Mouse (Mus musculus) kidney, postnatal 0 days (tissue): ENCODE measurements around the gene Gpr35. TPM values are rescaled to one million over a fixed set of nuclear protein-coding genes. Genes with fewer than 3 reads are reported as not detected.

Experiments
- ATAC-seq: fragments of 200-750 bp; cut with Nextera tagmentation; replicated peaks from 2 replicates; pipeline ENCODE4 v1.8.0; 2017; ENCODE audit warnings: low read depth, moderate number of reproducible peaks, moderate TSS enrichment, moderate library complexity; ENCODE audit not compliant: low FRiP score
- DNase-seq: peaks from one replicate; pipeline ENCODE4 v3.0.0-alpha.2; 2016; ENCODE audit warnings: low spot score
- H3K27ac ChIP-seq: fragments of 300-500 bp; sonication (generic); 2 replicates; pipeline ENCODE4 v1.5.1; 2014; ENCODE audit warnings: mild to moderate bottlenecking
- H3K27me3 ChIP-seq: fragments of 300-500 bp; sonication (generic); 2 replicates; pipeline ENCODE4 v1.6.1; 2014; ENCODE audit warnings: low read length, mixed read lengths; ENCODE audit not compliant: insufficient read depth
- H3K36me3 ChIP-seq: fragments of 300-500 bp; sonication (generic); 2 replicates; pipeline ENCODE4 v1.6.1; 2014; ENCODE audit warnings: low read length, mixed read lengths; ENCODE audit not compliant: insufficient read depth
- H3K4me1 ChIP-seq: fragments of 300-500 bp; sonication (generic); replicated peaks from 2 replicates; pipeline ENCODE4 v1.6.1; 2014; ENCODE audit warnings: antibody characterized with exemption, low read length, mixed read lengths; ENCODE audit not compliant: insufficient read depth
- H3K4me2 ChIP-seq: fragments of 300-500 bp; sonication (generic); 2 replicates; pipeline ENCODE4 v1.6.1; 2014; ENCODE audit warnings: mild to moderate bottlenecking, low read length, moderate library complexity, mixed read lengths
- H3K4me3 ChIP-seq: fragments of 300-500 bp; sonication (generic); replicated peaks from 2 replicates; pipeline ENCODE4 v1.5.1; 2014; ENCODE audit warnings: low read depth, low read length
- H3K9ac ChIP-seq: fragments of 300-500 bp; sonication (generic); 2 replicates; pipeline ENCODE4 v1.6.1; 2014; ENCODE audit warnings: low read depth, low read length
- H3K9me3 ChIP-seq: fragments of 300-500 bp; sonication (generic); replicated peaks from 2 replicates; pipeline ENCODE4 v1.6.1; 2016; ENCODE audit warnings: low read length, inconsistent platforms, mixed read lengths
- CTCF ChIP-seq: IDR thresholded peaks from 2 replicates; pipeline ENCODE4 v1.5.1; 2016; ENCODE audit warnings: antibody characterized with exemption, low read depth, mild to moderate bottlenecking, moderate library complexity
- whole genome bisulfite sequencing: fragments of 180-500 bp; shearing (Covaris S2); extraction: QIAGEN DNeasy Blood & Tissue Kit; methylation state at CpG from one replicate; pipeline ENCODE4 v1.1.7; 2014; 5-methylcytosine and 5-hydroxymethylcytosine counted together
- polyA plus RNA-seq: library from polyadenylated mRNA; unstranded; fragments of >200 nt; fragmentation: Nextera tagmentation; extraction: Ambion mirVana; gene quantifications from 2 replicates; pipeline ENCODE4 v1.2.1, GENCODE M21; 2015

Gpr35 gene
- polyA plus RNA-seq, 1 experiment from 2014 or later, result 0.42 TPM

DNA sequence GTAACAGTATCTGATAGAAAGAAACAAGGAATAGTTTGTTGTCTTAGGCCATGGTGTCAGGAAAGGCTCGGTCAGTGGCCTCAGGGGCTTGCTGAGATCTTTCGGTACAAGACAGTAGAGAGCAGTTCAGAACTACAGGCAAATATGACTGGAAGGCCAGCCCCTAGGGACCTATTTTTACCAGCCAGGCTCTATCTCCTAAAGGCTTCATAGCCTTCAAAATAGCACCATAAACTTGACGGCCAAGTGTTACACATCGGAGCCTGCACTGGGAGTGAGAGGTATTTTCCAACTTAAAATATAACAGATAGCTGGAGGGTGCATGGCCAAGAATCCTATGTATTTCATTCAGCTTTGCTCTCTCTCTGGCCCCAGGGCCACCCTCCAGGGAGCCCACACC, 29.2 kb upstream of the Gpr35 start:
- no peaks in the 10 kb centered on the region for H3K27me3 ChIP-seq
- DNase-seq (no peak), ATAC-seq (no peak)
- no peak overlapping the region for H3K9ac ChIP-seq
- no peaks in the 10 kb centered on the region for H3K4me1 ChIP-seq
- peaks cover 41% of the 10 kb centered on the region for H3K36me3 ChIP-seq
- no peak overlapping the region for H3K4me2 ChIP-seq
- no peak for TF ChIP-seq CTCF
- no peak overlapping the region for H3K27ac ChIP-seq
- no peak overlapping the region for H3K4me3 ChIP-seq
- H3K9me3 ChIP-seq, result no peaks in the 10 kb centered on the region
- WGBS, result 81% methylated on average over 4 of the region's 4 CpGs

DNA sequence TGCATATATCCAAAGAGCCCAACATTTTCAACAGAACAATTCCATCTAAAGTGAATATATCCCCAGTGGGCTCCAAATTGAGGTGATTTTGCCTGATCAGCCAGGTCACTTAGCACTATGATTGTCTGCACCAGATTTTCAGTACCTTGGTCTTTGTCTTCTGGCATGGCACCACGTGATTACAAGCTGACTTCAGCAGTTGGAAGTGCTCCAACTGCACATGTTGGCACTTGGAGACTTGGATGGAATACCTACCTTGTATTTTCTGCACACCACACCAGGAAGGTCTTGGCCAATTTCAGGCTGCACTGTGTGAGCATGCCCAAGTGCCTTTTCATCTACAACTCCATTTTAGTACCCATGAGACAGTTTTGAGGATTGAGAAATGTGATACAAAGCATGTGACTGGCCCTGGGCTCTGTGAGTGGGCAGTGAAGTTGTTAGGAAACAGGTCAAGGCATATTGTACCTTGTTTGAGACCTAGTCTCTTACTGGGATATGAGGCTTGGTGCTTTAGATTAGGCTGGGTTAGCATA, 20.4 kb upstream of the Gpr35 start:
- Histone ChIP-seq H3K36me3 (no peaks in the 10 kb centered on the region), H3K4me2 (no peak overlapping the region), H3K4me3 (no peak overlapping the region), H3K9me3 (no peaks in the 10 kb centered on the region), H3K9ac (no peak overlapping the region), H3K27me3 (no peaks in the 10 kb centered on the region), H3K4me1 (peaks cover 2% of the 10 kb centered on the region; the same call in 1 of the 2 replicates), H3K27ac (no peak overlapping the region)
- TF ChIP-seq CTCF, result no peak
- DNase-seq, result no peak
- WGBS, result 29% methylated on average over 1 of the region's 1 CpGs
- no peak for ATAC-seq

DNA sequence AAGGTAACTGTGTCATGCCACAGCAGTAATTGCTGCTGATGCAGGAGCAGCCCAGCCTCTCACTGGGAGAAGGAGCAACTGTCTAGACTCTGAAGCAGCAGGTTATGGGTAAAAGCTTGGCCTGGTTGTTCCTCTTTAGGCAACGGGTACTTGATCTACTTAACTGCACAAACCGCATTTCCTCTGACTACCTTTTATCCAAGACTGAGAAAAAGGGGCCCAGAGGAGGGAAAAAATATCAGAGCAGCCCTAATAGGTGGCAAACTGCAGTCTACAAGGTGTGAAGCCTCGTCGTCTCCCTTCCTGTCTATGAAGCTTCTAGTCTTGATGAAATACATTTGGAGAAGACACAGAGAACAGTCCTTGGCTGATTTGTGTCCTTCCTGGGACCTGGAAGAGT, 17.1 kb upstream of the Gpr35 start:
- H3K27me3 ChIP-seq, result no peaks in the 10 kb centered on the region
- peak overlapping the region; percentile 92 for H3K4me2 ChIP-seq
- 82% methylated on average over 4 of the region's 4 CpGs for WGBS
- H3K27ac ChIP-seq, result peak overlapping the region; percentile 95
- DNase-seq, result no peak
- H3K4me1 ChIP-seq, result peaks cover 4% of the 10 kb centered on the region; the same call in 1 of the 2 replicates
- H3K9ac ChIP-seq, result peak overlapping the region; percentile 40; the same call in 1 of the 2 replicates
- H3K4me3 ChIP-seq, result peak overlapping the region; percentile 60
- no peak for TF ChIP-seq CTCF
- no peaks in the 10 kb centered on the region for H3K9me3 ChIP-seq
- 0 out of 2 replicates have a peak, but pooled peaks cover under 1% of the 10 kb centered on the region for H3K36me3 ChIP-seq
- ATAC-seq, result no peak

DNA sequence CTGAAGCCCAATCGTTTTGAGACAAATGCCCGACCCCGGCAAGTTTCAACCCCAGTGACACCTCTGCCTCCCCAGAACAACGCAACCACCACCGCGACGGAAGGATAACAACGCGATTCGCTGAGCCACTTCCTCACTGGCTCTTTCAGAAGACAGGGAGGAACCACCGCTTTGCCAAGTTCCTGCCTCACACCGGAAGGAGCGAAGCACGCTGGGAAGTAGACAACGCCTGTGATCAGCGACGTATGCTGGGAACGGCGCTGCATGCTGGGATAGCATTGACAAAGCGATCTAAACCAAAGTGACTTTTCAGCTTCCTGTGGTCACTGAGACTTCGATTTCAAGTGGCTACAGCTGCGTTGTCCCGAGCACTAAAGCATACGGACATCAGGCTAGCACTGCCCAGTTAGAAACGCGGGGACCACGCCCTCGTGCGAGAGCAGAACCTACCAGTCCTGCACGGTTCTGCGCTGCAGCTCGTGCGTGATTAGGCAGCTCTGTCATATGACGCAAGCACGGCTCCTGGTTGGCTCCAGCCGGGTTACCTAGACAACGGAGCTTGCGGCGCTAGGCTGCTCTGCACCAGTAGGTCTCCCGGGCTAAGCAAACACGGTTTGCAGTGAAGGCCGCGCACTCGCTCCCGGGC, 16.4 kb upstream of the Gpr35 start, which contains the start of gene Capn10:
Capn10 (plus strand) TSS at position 195 of the 646 bp plus-strand sequence.
- peaks cover 8% of the 10 kb centered on the region; the same call in 1 of the 2 replicates for H3K36me3 ChIP-seq
- ATAC-seq, result peak; percentile 99
- peak within 1 kb of the TSS; percentile 60 for H3K4me3 ChIP-seq
- peaks cover 4% of the 10 kb centered on the region; the same call in 1 of the 2 replicates for H3K4me1 ChIP-seq
- H3K27ac ChIP-seq, result peak within 1 kb of the TSS; percentile 95
- peak; percentile 23; the same call in 1 of the 2 replicates for TF ChIP-seq CTCF
- peak within 1 kb of the TSS; percentile 80 for H3K9ac ChIP-seq
- no peaks in the 10 kb centered on the region for H3K27me3 ChIP-seq
- no peaks in the 10 kb centered on the region for H3K9me3 ChIP-seq
- DNase-seq, result peak; percentile 98
- H3K4me2 ChIP-seq, result peak within 1 kb of the TSS; percentile 92
- WGBS, result under 1% methylated on average over 45 of the region's 45 CpGs

DNA sequence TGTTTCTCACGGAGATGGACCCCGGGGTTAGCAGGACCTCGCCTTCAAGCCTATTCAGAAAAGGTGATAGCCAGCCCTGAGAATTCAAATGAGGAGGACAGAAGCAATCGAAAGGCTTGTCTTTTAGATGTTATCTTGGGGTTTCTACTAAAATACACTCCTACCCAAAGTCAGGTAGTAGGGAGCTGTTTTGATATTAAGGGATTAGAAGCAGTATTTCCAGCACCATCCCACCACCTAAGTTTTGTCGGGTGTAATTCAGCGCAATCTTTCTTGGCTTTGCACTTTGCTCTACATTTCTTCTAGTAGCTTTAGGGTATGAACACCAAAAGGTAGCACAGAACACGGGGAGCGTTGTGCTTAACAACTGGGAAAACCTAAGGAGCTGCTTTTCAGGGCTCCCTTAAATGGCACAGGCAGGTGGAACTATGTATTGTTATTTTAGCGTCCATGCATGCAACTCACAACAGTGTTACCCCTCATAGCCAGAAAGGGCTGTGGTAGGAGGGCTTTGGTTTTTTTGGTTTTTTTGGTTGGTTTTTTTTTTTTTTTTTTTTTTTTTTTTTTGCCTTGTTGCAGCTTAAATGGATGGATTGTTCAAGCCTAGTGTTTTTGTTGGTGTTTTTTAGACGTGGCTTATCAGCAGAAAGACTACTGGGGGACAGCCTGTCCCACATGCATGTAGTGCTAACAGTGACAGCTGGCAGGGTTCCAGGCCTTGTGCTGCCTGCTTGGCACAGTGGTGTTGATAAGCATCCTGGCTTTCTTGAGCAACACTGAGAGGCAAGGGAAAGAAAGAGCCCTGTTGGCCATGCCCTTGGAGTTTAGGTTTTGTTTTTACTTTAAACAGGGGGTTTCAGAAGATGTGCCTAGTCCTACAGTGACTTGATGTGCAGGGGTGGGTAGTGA, 15.4 kb upstream of the Gpr35 start:
- Histone ChIP-seq H3K9ac (peak overlapping the region; percentile 80), H3K27me3 (no peaks in the 10 kb centered on the region), H3K4me2 (peak overlapping the region; percentile 92), H3K27ac (peak overlapping the region; percentile 95), H3K4me1 (peaks cover 4% of the 10 kb centered on the region; the same call in 1 of the 2 replicates), H3K36me3 (peaks cover 18% of the 10 kb centered on the region), H3K9me3 (no peaks in the 10 kb centered on the region), H3K4me3 (peak overlapping the region; percentile 60)
- TF ChIP-seq CTCF, result no peak
- DNase-seq (no peak), ATAC-seq (no peak)
- WGBS, result 18% methylated on average over 10 of the region's 10 CpGs

DNA sequence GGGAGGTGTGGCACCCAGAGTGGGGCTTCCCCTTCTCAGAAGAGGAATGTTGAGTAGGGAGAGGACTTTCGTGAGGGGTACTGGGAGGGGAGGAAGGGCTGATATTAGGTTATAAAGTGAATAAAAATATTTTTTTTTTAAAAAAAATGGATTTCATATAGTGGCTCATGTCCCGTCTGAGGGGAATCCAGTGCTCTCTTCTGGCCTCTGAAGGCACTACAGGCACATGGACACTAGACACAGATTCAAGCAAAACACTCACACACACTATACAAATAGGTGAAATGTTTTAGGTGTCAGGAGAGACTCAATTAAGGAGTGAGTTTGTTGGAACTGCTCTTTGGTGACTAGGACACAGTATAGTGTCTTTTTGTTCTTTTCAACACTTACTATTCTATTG, 14.7 kb upstream of the Gpr35 start:
- peaks cover 20% of the 10 kb centered on the region for H3K36me3 ChIP-seq
- H3K9ac ChIP-seq, result no peak overlapping the region
- ATAC-seq, result no peak
- no peaks in the 10 kb centered on the region for H3K27me3 ChIP-seq
- peak overlapping the region; percentile 60 for H3K4me3 ChIP-seq
- H3K9me3 ChIP-seq, result no peaks in the 10 kb centered on the region
- H3K4me1 ChIP-seq, result peaks cover 4% of the 10 kb centered on the region; the same call in 1 of the 2 replicates
- no peak overlapping the region for H3K27ac ChIP-seq
- H3K4me2 ChIP-seq, result peak overlapping the region; percentile 92
- TF ChIP-seq CTCF, result peak; percentile 29; the same call in 1 of the 2 replicates
- peak; percentile 15 for DNase-seq
- 61% methylated on average over 2 of the region's 2 CpGs for WGBS
